Mouse (Mus musculus): ENCODE data around the gene Efhd1. TPM values are rescaled to one million over a fixed set of nuclear protein-coding genes. Genes with fewer than 3 reads are reported as not detected.

The Efhd1 gene
- polyA plus RNA-seq, 1 experiment: 65.7 TPM

GRCm38 (mm10) chr1:87281599-87282412 is 17.6 kb downstream of the Efhd1 start:
- DNase-seq: no peak
- H3K27me3 ChIP-seq (ENCODE audit: control insufficient read depth, insufficient read depth, low read length): no peaks in the 10 kb centered on the region
- no peak overlapping the region for H3K4me3 ChIP-seq (replicated peaks; ENCODE audit: insufficient read depth, low read depth, low read length)
- TF ChIP-seq POLR2A (IDR thresholded peaks at IDR 0.05; ENCODE audit: borderline replicate concordance, insufficient read depth, low read length): no peak
- TF ChIP-seq CTCF (IDR thresholded peaks at IDR 0.05; ENCODE audit: borderline replicate concordance, insufficient read depth, low read depth, low read length): no peak
- no peaks in the 10 kb centered on the region; the same call in 1 of the 2 replicates for H3K4me1 ChIP-seq (ENCODE audit: control insufficient read depth, insufficient read depth, low read length)
- WGBS: 45% methylated on average over 20 of the region's 20 CpGs
- H3K27ac ChIP-seq (ENCODE audit: insufficient read depth, low read length): no peak overlapping the region

GRCm38 (mm10) chr1:87282413-87282788 is 18.2 kb downstream of the Efhd1 start:
- H3K27me3 ChIP-seq (ENCODE audit: control insufficient read depth, insufficient read depth, low read length): no peaks in the 10 kb centered on the region
- DNase-seq: no peak
- H3K4me3 ChIP-seq (replicated peaks; ENCODE audit: insufficient read depth, low read depth, low read length): no peak overlapping the region
- no peak overlapping the region for H3K27ac ChIP-seq (ENCODE audit: insufficient read depth, low read length)
- TF ChIP-seq CTCF (IDR thresholded peaks at IDR 0.05; ENCODE audit: borderline replicate concordance, insufficient read depth, low read depth, low read length) (no peak), POLR2A (IDR thresholded peaks at IDR 0.05; ENCODE audit: borderline replicate concordance, insufficient read depth, low read length) (no peak)
- WGBS: 70% methylated on average over 6 of the region's 6 CpGs
- no peaks in the 10 kb centered on the region for H3K4me1 ChIP-seq (ENCODE audit: control insufficient read depth, insufficient read depth, low read length)

GRCm38 (mm10) chr1:87283410-87283960 is 19.3 kb downstream of the Efhd1 start:
- 89% methylated on average over 10 of the region's 10 CpGs for WGBS
- no peak overlapping the region for H3K27ac ChIP-seq (ENCODE audit: insufficient read depth, low read length)
- no peak for TF ChIP-seq POLR2A (IDR thresholded peaks at IDR 0.05; ENCODE audit: borderline replicate concordance, insufficient read depth, low read length)
- TF ChIP-seq CTCF (IDR thresholded peaks at IDR 0.05; ENCODE audit: borderline replicate concordance, insufficient read depth, low read depth, low read length): no peak
- no peaks in the 10 kb centered on the region for H3K27me3 ChIP-seq (ENCODE audit: control insufficient read depth, insufficient read depth, low read length)
- DNase-seq: no peak
- no peak overlapping the region for H3K4me3 ChIP-seq (replicated peaks; ENCODE audit: insufficient read depth, low read depth, low read length)
- H3K4me1 ChIP-seq (ENCODE audit: control insufficient read depth, insufficient read depth, low read length): no peaks in the 10 kb centered on the region

GRCm38 (mm10) chr1:87287105-87287504 is 22.9 kb downstream of the Efhd1 start:
- Histone ChIP-seq H3K4me3 (replicated peaks; ENCODE audit: insufficient read depth, low read depth, low read length) (no peak overlapping the region), H3K27me3 (ENCODE audit: control insufficient read depth, insufficient read depth, low read length) (no peaks in the 10 kb centered on the region), H3K4me1 (ENCODE audit: control insufficient read depth, insufficient read depth, low read length) (no peaks in the 10 kb centered on the region), H3K27ac (ENCODE audit: insufficient read depth, low read length) (no peak overlapping the region)
- TF ChIP-seq CTCF (IDR thresholded peaks at IDR 0.05; ENCODE audit: borderline replicate concordance, insufficient read depth, low read depth, low read length): no peak
- TF ChIP-seq POLR2A (IDR thresholded peaks at IDR 0.05; ENCODE audit: borderline replicate concordance, insufficient read depth, low read length): no peak
- peak in 1 of 2 experiments; percentile 14 for DNase-seq
- 24% methylated on average over 2 of the region's 2 CpGs for WGBS

- H3K4me3 ChIP-seq (replicated peaks; ENCODE audit: insufficient read depth, low read depth, low read length): no peak overlapping the region
- TF ChIP-seq CTCF (IDR thresholded peaks at IDR 0.05; ENCODE audit: borderline replicate concordance, insufficient read depth, low read depth, low read length) (no peak), POLR2A (IDR thresholded peaks at IDR 0.05; ENCODE audit: borderline replicate concordance, insufficient read depth, low read length) (no peak)
Measured at GRCm38 (mm10) chr1:87291416-87291815, 27.3 kb downstream of the Efhd1 start.

GRCm38 (mm10) chr1:87292420-87293190 is 28.4 kb downstream of the Efhd1 start:
- H3K4me3 ChIP-seq (replicated peaks; ENCODE audit: insufficient read depth, low read depth, low read length): no peak overlapping the region
- 68% methylated on average over 15 of the region's 15 CpGs for WGBS
- no peaks in the 10 kb centered on the region for H3K4me1 ChIP-seq (ENCODE audit: control insufficient read depth, insufficient read depth, low read length)
- peak; percentile 33 to 55 for DNase-seq
- peak; percentile 37; the same call in 1 of the 2 replicates for TF ChIP-seq CTCF (IDR thresholded peaks at IDR 0.05; ENCODE audit: borderline replicate concordance, insufficient read depth, low read depth, low read length)
- TF ChIP-seq POLR2A (IDR thresholded peaks at IDR 0.05; ENCODE audit: borderline replicate concordance, insufficient read depth, low read length): no peak
- 0 out of 2 replicates have a peak overlapping the region, but pooled peaks have one; percentile 3 for H3K27ac ChIP-seq (ENCODE audit: insufficient read depth, low read length)
- no peaks in the 10 kb centered on the region for H3K27me3 ChIP-seq (ENCODE audit: control insufficient read depth, insufficient read depth, low read length)

More at GRCm38 (mm10) chr1:87291416-87291815, 27.3 kb downstream of the Efhd1 start:
- Histone ChIP-seq H3K27me3 (ENCODE audit: control insufficient read depth, insufficient read depth, low read length) (no peaks in the 10 kb centered on the region), H3K27ac (ENCODE audit: insufficient read depth, low read length) (no peak overlapping the region), H3K4me1 (ENCODE audit: control insufficient read depth, insufficient read depth, low read length) (no peaks in the 10 kb centered on the region)
- WGBS: 57% methylated on average over 8 of the region's 8 CpGs
- DNase-seq: no peak

GRCm38 (mm10) chr1:87294063-87294710 is 30.0 kb downstream of the Efhd1 start:
- H3K4me1 ChIP-seq (ENCODE audit: control insufficient read depth, insufficient read depth, low read length): no peaks in the 10 kb centered on the region
- no peak overlapping the region for H3K4me3 ChIP-seq (replicated peaks; ENCODE audit: insufficient read depth, low read depth, low read length)
- no peak overlapping the region for H3K27ac ChIP-seq (ENCODE audit: insufficient read depth, low read length)
- DNase-seq: no peak
- H3K27me3 ChIP-seq (ENCODE audit: control insufficient read depth, insufficient read depth, low read length): no peaks in the 10 kb centered on the region
- TF ChIP-seq CTCF (IDR thresholded peaks at IDR 0.05; ENCODE audit: borderline replicate concordance, insufficient read depth, low read depth, low read length) (no peak), POLR2A (IDR thresholded peaks at IDR 0.05; ENCODE audit: borderline replicate concordance, insufficient read depth, low read length) (no peak)
- WGBS: 91% methylated on average over 4 of the region's 4 CpGs
